Mouse (Mus musculus) stomach, postnatal 0 days (tissue): ENCODE measurements around the gene Ralgapa1. TPM values are rescaled to one million over a fixed set of nuclear protein-coding genes. Genes with fewer than 3 reads are reported as not detected.
"Not testable (repeated sequence)": the region's sequence is repeated elsewhere in the genome, so short reads cannot be mapped to it uniquely, and the experiment has no call there.

Experiments used
- ATAC-seq: fragments of 200-750 bp; cut with Nextera tagmentation; 2 replicates; pipeline ENCODE4 v1.8.0; 2017; ENCODE audit not compliant: low FRiP score, low TSS enrichment
- DNase-seq: peaks from one replicate; pipeline ENCODE4 v3.0.0-alpha.2; 2016; ENCODE audit warnings: low spot score
- H3K27ac ChIP-seq: fragments of 300-500 bp; sonication (generic); replicated peaks from 2 replicates; pipeline ENCODE4 v1.5.1; 2014; ENCODE audit warnings: mild to moderate bottlenecking, control low read depth
- H3K27me3 ChIP-seq: fragments of 300-500 bp; sonication (generic); 2 replicates; pipeline ENCODE4 v1.6.1; 2014; ENCODE audit warnings: low read length; ENCODE audit not compliant: control insufficient read depth, insufficient read depth
- H3K36me3 ChIP-seq: fragments of 300-500 bp; sonication (generic); 2 replicates; pipeline ENCODE4 v1.6.1; 2014; ENCODE audit warnings: low read length, mixed read lengths; ENCODE audit not compliant: control insufficient read depth, insufficient read depth
- H3K4me1 ChIP-seq: fragments of 300-500 bp; sonication (generic); replicated peaks from 2 replicates; pipeline ENCODE4 v1.6.1; 2014; ENCODE audit warnings: antibody characterized with exemption; ENCODE audit not compliant: control insufficient read depth, insufficient read depth
- H3K4me2 ChIP-seq: fragments of 300-500 bp; sonication (generic); replicated peaks from 2 replicates; pipeline ENCODE4 v1.6.1; 2014; ENCODE audit warnings: low read depth, mild to moderate bottlenecking, control low read depth, moderate library complexity
- H3K4me3 ChIP-seq: fragments of 300-500 bp; sonication (generic); 2 replicates; pipeline ENCODE4 v1.5.1; 2014; ENCODE audit warnings: low read depth, low read length, control low read depth
- H3K9ac ChIP-seq: fragments of 300-500 bp; sonication (generic); 2 replicates; pipeline ENCODE4 v1.6.1; 2014; ENCODE audit warnings: mild to moderate bottlenecking, low read length, control low read depth, mixed read lengths
- H3K9me3 ChIP-seq: fragments of 300-500 bp; sonication (generic); 2 replicates; pipeline ENCODE4 v1.6.1; 2016; ENCODE audit warnings: low read length; ENCODE audit not compliant: control insufficient read depth
- CTCF ChIP-seq: IDR thresholded peaks from 2 replicates; pipeline ENCODE4 v1.5.1; 2016; ENCODE audit warnings: antibody characterized with exemption, low read depth, mild to moderate bottlenecking, moderate library complexity
- EP300 ChIP-seq: optimal IDR thresholded peaks from 2 replicates; pipeline ENCODE3; 2016; ENCODE audit warnings: antibody characterized with exemption
- WGBS: fragments of 180-500 bp; shearing (Covaris S2); extraction: QIAGEN DNeasy Blood & Tissue Kit; methylation state at CpG from one replicate; pipeline ENCODE4 v1.1.7; 2014; 5-methylcytosine and 5-hydroxymethylcytosine counted together
- polyA plus RNA-seq: library from polyadenylated mRNA; unstranded; fragments of >200 nt; fragmentation: Nextera tagmentation; extraction: Ambion mirVana; gene quantifications from 2 replicates; pipeline ENCODE4 v1.2.1, GENCODE M21; 2015

Ralgapa1 gene
- polyA plus RNA-seq, 1 experiment from 2014 or later: 8.8 TPM

DNA sequence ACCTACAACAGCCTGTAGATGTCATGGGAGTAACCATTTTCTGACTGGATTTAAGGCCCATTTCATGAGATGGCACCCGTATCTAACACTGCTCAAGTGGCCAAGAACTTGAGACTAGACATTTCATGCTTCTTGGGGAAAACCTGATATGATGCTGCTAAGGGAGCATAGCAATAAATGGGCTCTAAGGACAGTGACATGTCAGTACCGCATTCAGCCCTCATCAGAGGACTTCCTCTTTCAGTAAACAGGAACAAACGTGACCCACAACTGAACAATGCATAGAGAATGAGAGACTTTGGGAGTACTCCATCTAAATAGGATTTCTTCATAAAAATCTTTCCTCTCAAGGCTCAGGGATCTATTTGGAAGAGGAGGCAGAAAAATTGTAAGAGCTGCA, 46.7 kb downstream of the Ralgapa1 start:
- no peak overlapping the region for H3K4me3 ChIP-seq
- WGBS: 89% methylated on average over 3 of the region's 3 CpGs
- no peak for TF ChIP-seq CTCF
- TF ChIP-seq EP300: no peak

GRCm38 (mm10) chr12:55720319-55720718, 100.6 kb downstream of the Ralgapa1 start:
- no peak overlapping the region for H3K4me3 ChIP-seq

More for the DNA sequence above, 46.7 kb downstream of the Ralgapa1 start:
- Histone ChIP-seq H3K27ac (no peak overlapping the region), H3K36me3 (peaks cover 7% of the 10 kb centered on the region; the same call in 1 of the 2 replicates), H3K9me3 (no peaks in the 10 kb centered on the region), H3K9ac (no peak overlapping the region), H3K4me1 (no peaks in the 10 kb centered on the region), H3K27me3 (no peaks in the 10 kb centered on the region), H3K4me2 (no peak overlapping the region)
- DNase-seq: no peak
- no peak for ATAC-seq

GRCm38 (mm10) chr12:55705881-55706280, 115.1 kb downstream of the Ralgapa1 start:
- TF ChIP-seq EP300: no peak
- no peak for TF ChIP-seq CTCF
- Histone ChIP-seq H3K4me1 (no peaks in the 10 kb centered on the region), H3K27me3 (no peaks in the 10 kb centered on the region)

More at GRCm38 (mm10) chr12:55720319-55720718, 100.6 kb downstream of the Ralgapa1 start:
- TF ChIP-seq CTCF: peak; percentile 83
- TF ChIP-seq EP300: no peak
- Histone ChIP-seq H3K27ac (no peak overlapping the region), H3K9ac (no peak overlapping the region), H3K4me1 (no peaks in the 10 kb centered on the region), H3K9me3 (no peaks in the 10 kb centered on the region), H3K27me3 (no peaks in the 10 kb centered on the region), H3K4me2 (no peak overlapping the region), H3K36me3 (peaks cover 9% of the 10 kb centered on the region; the same call in 1 of the 2 replicates)
- DNase-seq (no peak), ATAC-seq (no peak)
- 61% methylated on average over 1 of the region's 1 CpGs for WGBS

DNA sequence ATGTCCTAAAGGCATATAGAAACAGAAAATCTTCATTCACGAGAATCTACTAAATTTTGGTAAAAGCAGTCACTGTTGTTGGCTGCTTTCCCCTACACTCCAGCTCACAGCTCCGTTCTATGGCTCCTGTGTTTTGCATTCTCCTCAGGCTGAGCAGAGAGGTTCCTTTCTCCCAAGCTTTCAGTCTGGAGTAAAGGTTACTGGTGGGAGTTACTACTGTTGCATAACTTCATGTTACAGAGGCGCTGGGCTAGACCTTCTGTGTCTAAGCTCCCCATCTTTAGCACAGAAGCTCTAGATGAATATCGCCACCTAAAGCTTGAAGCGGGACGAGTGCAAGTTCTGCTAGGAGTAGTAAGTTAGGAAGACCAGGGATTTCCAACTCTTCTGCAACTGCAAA, 154.3 kb downstream of the Ralgapa1 start:
- no peaks in the 10 kb centered on the region for H3K9me3 ChIP-seq
- DNase-seq (no peak), ATAC-seq (no peak)
- H3K27me3 ChIP-seq: no peaks in the 10 kb centered on the region
- no peaks in the 10 kb centered on the region for H3K4me1 ChIP-seq
- H3K27ac ChIP-seq: no peak overlapping the region
- H3K36me3 ChIP-seq: no peaks in the 10 kb centered on the region
- H3K9ac ChIP-seq: no peak overlapping the region
- H3K4me3 ChIP-seq: no peak overlapping the region
- WGBS: 85% methylated on average over 6 of the region's 6 CpGs
- H3K4me2 ChIP-seq: no peak overlapping the region
- TF ChIP-seq EP300 (no peak), CTCF (no peak)

More at GRCm38 (mm10) chr12:55705881-55706280, 115.1 kb downstream of the Ralgapa1 start:
- WGBS: 94% methylated on average over 4 of the region's 4 CpGs
- ATAC-seq (no peak), DNase-seq (no peak)
- no peak overlapping the region for H3K27ac ChIP-seq
- no peak overlapping the region for H3K9ac ChIP-seq
- no peak overlapping the region for H3K4me3 ChIP-seq
- no peaks in the 10 kb centered on the region; the same call in 1 of the 2 replicates for H3K36me3 ChIP-seq
- no peaks in the 10 kb centered on the region for H3K9me3 ChIP-seq
- H3K4me2 ChIP-seq: no peak overlapping the region

- ATAC-seq, H3K9ac ChIP-seq, H3K9me3 ChIP-seq, DNase-seq, H3K27ac ChIP-seq, H3K4me1 ChIP-seq, H3K4me3 ChIP-seq, H3K27me3 ChIP-seq, H3K36me3 ChIP-seq, H3K4me2 ChIP-seq: not testable (repeated sequence)
Measured at GRCm38 (mm10) chr12:55663194-55663593, 157.8 kb downstream of the Ralgapa1 start.

- Histone ChIP-seq H3K36me3 (no peaks in the 10 kb centered on the region), H3K4me1 (no peaks in the 10 kb centered on the region), H3K4me2 (no peak overlapping the region), H3K27ac (no peak overlapping the region), H3K4me3 (no peak overlapping the region), H3K9ac (no peak overlapping the region), H3K27me3 (no peaks in the 10 kb centered on the region), H3K9me3 (no peaks in the 10 kb centered on the region)
- DNase-seq (no peak), ATAC-seq (no peak)
- no peak for TF ChIP-seq EP300
- TF ChIP-seq CTCF: no peak
- 83% methylated on average over 7 of the region's 7 CpGs for WGBS
Measured at GRCm38 (mm10) chr12:55648011-55648525, 172.9 kb downstream of the Ralgapa1 start.
